Mouse (Mus musculus) lung, embryonic 15.5 days (tissue): Measurements from ENCODE around the gene Sema6d. TPM values are rescaled to one million over a fixed set of nuclear protein-coding genes. Genes with fewer than 3 reads are reported as not detected.

Experiments
- ATAC-seq: fragments of 200-750 bp; cut with Nextera tagmentation; 2 replicates; pipeline ENCODE4 v1.8.0; 2017; ENCODE audit warnings: moderate number of reproducible peaks, borderline replicate concordance; ENCODE audit not compliant: low FRiP score, low TSS enrichment; ENCODE audit errors: extremely low read depth
- H3K27ac ChIP-seq: fragments of 300-500 bp; sonication (generic); 2 replicates; pipeline ENCODE4 v1.5.1; 2015; ENCODE audit warnings: moderate library complexity, mild to moderate bottlenecking, inconsistent platforms
- H3K27me3 ChIP-seq: fragments of 300-500 bp; sonication (generic); 2 replicates; pipeline ENCODE4 v1.6.1; 2015; ENCODE audit warnings: inconsistent platforms
- H3K36me3 ChIP-seq: fragments of 300-500 bp; sonication (generic); 2 replicates; pipeline ENCODE4 v1.6.1; 2015; ENCODE audit warnings: inconsistent platforms
- H3K4me1 ChIP-seq: fragments of 300-500 bp; sonication (generic); 2 replicates; pipeline ENCODE4 v1.6.1; 2015; ENCODE audit warnings: inconsistent platforms
- H3K4me2 ChIP-seq: fragments of 300-500 bp; sonication (generic); 2 replicates; pipeline ENCODE4 v1.6.1; 2015; ENCODE audit warnings: inconsistent platforms, mild to moderate bottlenecking, moderate library complexity
- H3K4me3 ChIP-seq: fragments of 300-500 bp; sonication (generic); 2 replicates; pipeline ENCODE4 v1.5.1; 2015; ENCODE audit warnings: mild to moderate bottlenecking, inconsistent platforms
- H3K9ac ChIP-seq: fragments of 300-500 bp; sonication (generic); 2 replicates; pipeline ENCODE4 v1.6.1; 2015; ENCODE audit warnings: inconsistent platforms
- H3K9me3 ChIP-seq: fragments of 300-500 bp; sonication (generic); 2 replicates; pipeline ENCODE4 v1.6.1; 2016; ENCODE audit warnings: inconsistent platforms
- WGBS: fragments of 180-500 bp; shearing (Covaris S2); methylation state at CpG from one replicate; pipeline ENCODE4 v1.1.7; 2015; 5-methylcytosine and 5-hydroxymethylcytosine counted together
- polyA plus RNA-seq: library from polyadenylated mRNA; unstranded; fragments of >200 nt; fragmentation: Nextera tagmentation; extraction: Ambion mirVana; gene quantifications from 2 replicates; pipeline ENCODE4 v1.2.1, GENCODE M21; 2015

Sema6d gene
- polyA plus RNA-seq = 17.8 and 19.6 TPM in 2 replicates

DNA sequence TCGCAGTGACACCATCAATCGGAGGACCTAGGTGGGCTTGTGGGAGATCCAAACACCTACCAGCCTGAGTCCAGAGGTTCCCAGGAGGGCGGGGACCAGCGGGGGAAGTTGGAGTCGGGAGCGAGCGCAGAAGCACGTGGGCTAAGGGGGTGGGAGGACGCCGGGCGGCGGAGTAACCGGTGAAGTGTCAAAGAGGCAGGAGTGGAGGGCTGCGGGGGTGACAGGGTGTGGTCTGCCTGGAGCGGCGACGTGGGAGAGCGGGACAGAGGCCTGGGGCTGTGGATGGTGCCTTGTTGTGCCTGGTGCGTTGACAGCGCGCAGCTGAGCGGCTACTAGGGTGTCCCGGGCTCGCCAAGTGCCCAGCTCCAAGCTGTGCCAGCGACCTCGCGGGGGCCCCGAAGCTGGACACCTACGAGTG, at the start of gene Sema6d:
Gene Sema6d (plus strand): TSS at position 157 of the 418 bp plus-strand sequence.
- no peak within 1 kb of the TSS for H3K27ac ChIP-seq
- peaks cover 28% of the 10 kb centered on the region for H3K27me3 ChIP-seq
- no peaks in the 10 kb centered on the region for H3K9me3 ChIP-seq
- peak within 1 kb of the TSS; percentile 98 for H3K4me2 ChIP-seq
- H3K36me3 ChIP-seq = no peaks in the 10 kb centered on the region
- H3K9ac ChIP-seq = peak within 1 kb of the TSS; percentile 35; the same call in 1 of the 2 replicates
- WGBS = 1% methylated on average over 29 of the region's 29 CpGs
- peak within 1 kb of the TSS; percentile 51 for H3K4me3 ChIP-seq
- ATAC-seq = peak; percentile 62
- peaks cover 16% of the 10 kb centered on the region for H3K4me1 ChIP-seq

- WGBS = 25% methylated on average over 3 of the region's 3 CpGs
- no peak overlapping the region for H3K27ac ChIP-seq
- no peaks in the 10 kb centered on the region for H3K9me3 ChIP-seq
- no peaks in the 10 kb centered on the region for H3K27me3 ChIP-seq
- H3K4me1 ChIP-seq = 0 out of 2 replicates have a peak, but pooled peaks cover 9% of the 10 kb centered on the region
- H3K9ac ChIP-seq = no peak overlapping the region
- ATAC-seq = peak; percentile 78; the same call in 1 of the 2 replicates
- H3K4me3 ChIP-seq = no peak overlapping the region
- H3K36me3 ChIP-seq = no peaks in the 10 kb centered on the region
- no peak overlapping the region for H3K4me2 ChIP-seq
Measured at GRCm38 (mm10) chr2:124059910-124060309, 29.9 kb upstream of the Sema6d start.

DNA sequence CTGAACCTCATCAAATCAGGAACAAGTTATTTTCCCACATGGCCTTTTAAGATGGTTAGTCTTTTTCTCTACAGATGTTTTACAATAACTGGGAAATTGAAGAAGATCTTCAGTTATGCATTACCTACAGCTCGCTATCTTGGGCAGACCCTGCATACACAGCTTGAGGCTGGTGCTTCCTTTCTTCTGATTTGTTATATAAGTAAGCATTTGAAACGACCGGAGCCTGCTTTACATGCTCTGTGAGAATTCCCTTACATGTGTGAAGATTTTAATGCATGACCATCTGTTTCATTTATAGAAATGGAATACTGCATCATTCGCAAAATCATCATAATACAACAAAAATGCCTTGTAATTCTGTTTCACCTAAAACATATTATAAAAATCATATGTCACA, 21.4 kb upstream of the Sema6d start:
- 88% methylated on average over 4 of the region's 4 CpGs for WGBS
- Histone ChIP-seq H3K36me3 (no peaks in the 10 kb centered on the region), H3K9me3 (no peaks in the 10 kb centered on the region), H3K4me3 (no peak overlapping the region), H3K4me1 (no peaks in the 10 kb centered on the region), H3K27ac (no peak overlapping the region), H3K9ac (no peak overlapping the region), H3K4me2 (no peak overlapping the region), H3K27me3 (no peaks in the 10 kb centered on the region)
- no peak for ATAC-seq

DNA sequence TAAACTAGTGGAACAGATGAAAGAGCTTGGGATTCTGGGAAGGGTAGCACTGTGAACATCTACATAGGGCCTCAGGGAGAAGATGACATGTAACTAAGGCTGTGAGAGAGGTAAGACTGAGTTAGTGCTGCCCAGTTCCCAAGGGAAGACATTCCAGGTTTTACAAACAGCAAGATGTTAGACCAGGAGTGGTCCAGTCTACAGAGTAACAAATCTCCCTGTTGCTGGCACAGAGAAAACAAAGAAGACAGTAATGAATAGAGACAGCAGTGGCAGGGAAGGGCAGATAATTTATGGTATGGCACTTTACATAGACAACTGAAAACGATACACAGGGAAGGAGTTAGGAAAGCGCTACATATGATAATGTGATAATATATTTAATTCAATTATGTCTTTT, 19.1 kb upstream of the Sema6d start:
- no peaks in the 10 kb centered on the region for H3K4me1 ChIP-seq
- no peak overlapping the region for H3K4me3 ChIP-seq
- H3K36me3 ChIP-seq = no peaks in the 10 kb centered on the region
- no peak overlapping the region for H3K4me2 ChIP-seq
- 36% methylated on average over 2 of the region's 2 CpGs for WGBS
- H3K9ac ChIP-seq = no peak overlapping the region
- no peaks in the 10 kb centered on the region for H3K9me3 ChIP-seq
- no peaks in the 10 kb centered on the region for H3K27me3 ChIP-seq
- ATAC-seq = no peak
- H3K27ac ChIP-seq = no peak overlapping the region

- Histone ChIP-seq H3K27ac (no peak overlapping the region), H3K9ac (no peak overlapping the region), H3K4me3 (no peak overlapping the region), H3K4me2 (no peak overlapping the region), H3K9me3 (no peaks in the 10 kb centered on the region), H3K27me3 (no peaks in the 10 kb centered on the region), H3K36me3 (no peaks in the 10 kb centered on the region), H3K4me1 (no peaks in the 10 kb centered on the region)
- ATAC-seq = no peak
- WGBS = 7% methylated on average over 2 of the region's 2 CpGs
Measured at GRCm38 (mm10) chr2:124071380-124071779, 18.4 kb upstream of the Sema6d start.

- peak; percentile 80 for ATAC-seq
- no peaks in the 10 kb centered on the region for H3K9me3 ChIP-seq
- 2% methylated on average over 49 of the region's 49 CpGs for WGBS
- peak overlapping the region; percentile 51 for H3K4me3 ChIP-seq
- peak overlapping the region; percentile 98 for H3K4me2 ChIP-seq
- H3K27ac ChIP-seq = no peak overlapping the region
- H3K36me3 ChIP-seq = no peaks in the 10 kb centered on the region
- peaks cover 16% of the 10 kb centered on the region for H3K4me1 ChIP-seq
- peak overlapping the region; percentile 35; the same call in 1 of the 2 replicates for H3K9ac ChIP-seq
- H3K27me3 ChIP-seq = peaks cover 28% of the 10 kb centered on the region
Measured at GRCm38 (mm10) chr2:124090231-124091141, 717 bp downstream of the Sema6d start.

- no peak for ATAC-seq
- Histone ChIP-seq H3K9me3 (no peaks in the 10 kb centered on the region), H3K36me3 (no peaks in the 10 kb centered on the region), H3K4me3 (no peak overlapping the region), H3K9ac (no peak overlapping the region), H3K27ac (no peak overlapping the region), H3K27me3 (no peaks in the 10 kb centered on the region), H3K4me2 (no peak overlapping the region), H3K4me1 (peaks cover 6% of the 10 kb centered on the region)
- WGBS = 29% methylated on average over 1 of the region's 1 CpGs
Measured at GRCm38 (mm10) chr2:124099697-124100096, 9.9 kb downstream of the Sema6d start.

DNA sequence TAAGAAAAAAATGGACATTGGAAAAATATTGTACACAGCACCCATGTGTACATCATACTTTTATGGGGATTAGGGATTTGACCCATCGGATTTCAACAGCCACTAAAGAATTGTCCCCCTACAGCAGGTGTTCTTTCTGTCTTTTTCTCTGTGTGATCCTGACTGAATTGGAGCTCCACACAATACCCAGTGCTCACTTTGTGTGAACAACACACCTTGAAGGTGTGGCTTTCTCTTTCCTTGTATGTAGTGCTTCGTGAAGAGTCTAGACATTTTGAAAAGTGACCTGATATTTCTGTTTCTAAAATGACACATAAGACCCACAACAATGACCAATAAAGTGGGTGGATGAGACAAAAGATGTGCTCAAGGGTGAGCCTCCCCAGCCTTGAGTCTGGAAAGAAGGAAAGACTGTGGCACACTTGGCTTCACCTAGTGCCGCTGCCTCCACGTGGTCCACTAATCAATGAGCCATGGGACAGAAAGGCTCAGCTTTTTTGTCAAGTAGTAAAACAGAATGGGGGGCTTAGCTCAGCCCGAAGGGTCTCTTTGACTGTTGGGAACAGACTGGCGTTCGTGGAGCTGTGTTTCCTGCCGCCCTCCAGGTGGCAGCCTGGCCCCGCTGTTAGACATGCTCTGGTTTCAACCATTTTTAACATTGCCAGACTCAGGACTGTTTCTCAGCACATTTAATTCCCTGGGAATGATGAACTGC, 10.9 kb downstream of the Sema6d start:
- H3K27ac ChIP-seq = no peak overlapping the region
- H3K4me2 ChIP-seq = no peak overlapping the region
- H3K4me3 ChIP-seq = no peak overlapping the region
- no peaks in the 10 kb centered on the region for H3K27me3 ChIP-seq
- no peaks in the 10 kb centered on the region for H3K9me3 ChIP-seq
- no peaks in the 10 kb centered on the region for H3K36me3 ChIP-seq
- peak; percentile 77; the same call in 1 of the 2 replicates for ATAC-seq
- no peak overlapping the region for H3K9ac ChIP-seq
- peaks cover 6% of the 10 kb centered on the region for H3K4me1 ChIP-seq
- WGBS = 27% methylated on average over 9 of the region's 9 CpGs

DNA sequence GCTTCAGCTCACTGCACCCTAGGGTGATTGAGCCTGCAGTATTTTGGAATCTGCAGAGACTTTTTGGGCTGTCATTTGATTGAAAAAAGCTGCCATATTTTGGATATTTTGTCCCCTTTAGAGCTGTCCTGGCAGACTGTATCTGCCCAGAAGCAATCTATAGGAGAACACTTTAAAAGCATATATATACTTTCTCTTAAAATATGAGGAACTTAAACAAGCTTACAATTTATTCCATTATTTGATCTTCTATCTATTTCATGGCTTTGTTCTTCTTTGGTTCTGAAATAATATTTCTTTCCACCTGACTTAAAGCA, 11.4 kb downstream of the Sema6d start:
- Histone ChIP-seq H3K27me3 (no peaks in the 10 kb centered on the region), H3K4me3 (no peak overlapping the region), H3K4me1 (peaks cover 6% of the 10 kb centered on the region), H3K36me3 (no peaks in the 10 kb centered on the region), H3K9ac (no peak overlapping the region), H3K9me3 (no peaks in the 10 kb centered on the region), H3K27ac (no peak overlapping the region), H3K4me2 (no peak overlapping the region)
- ATAC-seq = no peak; the same call in 1 of the 2 replicates

DNA sequence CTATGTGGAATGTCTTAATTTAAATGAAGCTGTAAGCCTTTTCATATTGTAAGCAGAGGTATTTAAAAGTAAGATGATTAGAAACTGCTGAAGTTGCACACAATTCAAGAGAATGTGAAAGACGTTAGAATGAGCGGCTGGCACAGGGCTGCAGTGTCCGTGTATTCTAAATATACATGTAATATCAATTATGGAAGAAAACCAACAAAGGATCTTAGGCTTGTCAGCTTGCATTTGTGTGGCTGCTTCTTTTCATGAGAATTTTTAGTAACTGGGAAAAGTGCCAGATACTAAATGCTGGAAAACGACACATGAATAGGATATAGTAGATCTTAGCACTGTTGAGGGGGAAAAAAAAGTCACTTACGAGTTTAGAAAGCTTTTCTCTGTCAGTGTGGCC, 11.8 kb downstream of the Sema6d start:
- Histone ChIP-seq H3K27me3 (no peaks in the 10 kb centered on the region), H3K4me3 (no peak overlapping the region), H3K9me3 (no peaks in the 10 kb centered on the region), H3K36me3 (no peaks in the 10 kb centered on the region), H3K4me2 (no peak overlapping the region), H3K4me1 (peaks cover 6% of the 10 kb centered on the region), H3K9ac (no peak overlapping the region), H3K27ac (no peak overlapping the region)
- 34% methylated on average over 5 of the region's 5 CpGs for WGBS
- ATAC-seq = peak; percentile 23; the same call in 1 of the 2 replicates

DNA sequence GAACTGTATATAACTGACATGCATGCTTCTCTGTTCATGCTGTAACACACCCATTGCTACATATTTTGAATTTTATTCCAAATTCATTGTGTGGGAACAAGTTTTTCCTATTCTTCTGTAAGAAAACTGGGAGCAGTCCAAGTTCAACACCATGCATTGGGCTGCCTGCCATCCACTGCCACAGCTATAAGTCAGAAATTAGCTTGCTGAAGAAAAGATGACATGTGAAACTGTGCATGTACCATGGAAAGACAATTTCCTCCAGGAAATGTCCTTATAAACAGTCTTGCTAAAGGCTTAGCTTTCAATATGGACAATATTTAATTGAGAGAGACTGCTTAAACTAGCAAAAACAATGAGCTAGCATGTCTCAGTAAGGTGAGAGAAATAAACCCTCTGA, 13.5 kb downstream of the Sema6d start:
- no peak for ATAC-seq
- no peaks in the 10 kb centered on the region for H3K9me3 ChIP-seq
- H3K4me1 ChIP-seq = peaks cover 6% of the 10 kb centered on the region
- no peak overlapping the region for H3K4me2 ChIP-seq
- H3K36me3 ChIP-seq = no peaks in the 10 kb centered on the region
- no peak overlapping the region for H3K4me3 ChIP-seq
- 0 out of 2 replicates have a peak overlapping the region, but pooled peaks have one; percentile 29 for H3K27ac ChIP-seq
- no peak overlapping the region for H3K9ac ChIP-seq
- H3K27me3 ChIP-seq = no peaks in the 10 kb centered on the region
